Mouse (Mus musculus): ENCODE results near the gene Nt5dc3. TPM values are rescaled to one million over a fixed set of nuclear protein-coding genes. Genes with fewer than 3 reads are reported as not detected.

Gene Nt5dc3
- polyA plus RNA-seq, 2 experiments from 2014 or later, result 1.4 to 2.6 TPM

DNA sequence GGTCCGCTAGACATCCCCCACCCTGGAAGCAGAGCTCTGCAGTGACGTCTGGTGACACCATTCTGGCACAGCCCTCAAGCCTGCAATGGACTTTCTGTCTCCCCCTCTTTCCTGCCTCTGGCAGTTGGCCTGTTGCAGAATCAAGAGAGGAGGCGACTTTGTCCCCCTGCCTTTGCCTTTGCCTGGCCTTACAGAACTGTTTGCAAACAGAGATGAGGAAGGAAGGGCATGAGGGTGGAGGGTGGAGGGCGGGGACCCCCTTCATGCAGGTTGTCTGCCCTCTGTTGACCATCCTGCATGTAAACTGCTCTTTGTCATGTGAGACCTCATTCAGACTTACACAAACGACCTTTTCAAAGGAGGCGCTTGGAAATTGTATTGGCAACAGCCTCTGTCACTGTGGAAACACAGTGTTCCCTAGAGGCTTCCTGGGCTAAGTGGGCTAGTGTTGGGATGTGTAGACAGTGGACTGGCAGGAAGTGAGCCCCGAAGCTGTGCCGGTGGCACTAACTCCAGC is 40.9 kb downstream of the Nt5dc3 start:
- no peak for ATAC-seq

DNA sequence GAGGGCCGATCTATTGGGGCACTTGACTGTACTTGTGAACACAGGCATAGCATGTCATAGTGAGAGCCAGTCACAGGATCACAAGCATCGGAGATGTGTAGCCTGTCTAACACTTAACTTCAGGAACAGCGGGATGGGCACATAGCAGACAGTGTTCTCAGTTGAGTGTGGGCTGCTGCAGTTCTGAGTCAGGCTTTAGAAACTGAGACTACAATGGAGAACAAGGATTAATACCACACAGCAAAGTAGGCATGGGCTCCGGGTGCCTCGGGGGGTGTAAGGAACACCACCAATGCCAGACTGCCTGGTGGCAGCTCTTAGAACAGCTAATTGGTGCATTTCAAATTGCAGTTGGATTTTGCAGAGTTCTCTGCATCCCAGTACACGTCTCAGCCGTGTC is 42.2 kb downstream of the Nt5dc3 start:
- no peak for ATAC-seq

DNA sequence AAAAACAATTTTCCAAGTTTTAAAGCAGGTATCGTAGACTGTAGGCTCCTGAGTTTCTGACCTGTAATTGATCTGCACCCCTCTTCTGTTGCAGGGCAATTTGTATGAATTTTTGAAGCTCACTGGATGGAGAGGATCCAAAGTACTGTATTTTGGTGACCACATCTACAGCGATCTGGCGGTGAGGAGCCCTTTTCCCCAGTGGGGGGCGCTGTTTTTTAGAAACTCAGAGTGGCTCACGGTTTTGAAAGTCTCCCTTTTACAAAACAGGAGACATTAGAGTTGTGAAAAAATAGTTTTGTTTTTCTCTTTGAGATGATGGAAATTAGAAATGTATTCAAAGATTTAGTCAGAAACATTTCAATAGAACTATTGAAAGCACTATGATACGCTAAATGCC is 45.3 kb downstream of the Nt5dc3 start:
- no peak for ATAC-seq

DNA sequence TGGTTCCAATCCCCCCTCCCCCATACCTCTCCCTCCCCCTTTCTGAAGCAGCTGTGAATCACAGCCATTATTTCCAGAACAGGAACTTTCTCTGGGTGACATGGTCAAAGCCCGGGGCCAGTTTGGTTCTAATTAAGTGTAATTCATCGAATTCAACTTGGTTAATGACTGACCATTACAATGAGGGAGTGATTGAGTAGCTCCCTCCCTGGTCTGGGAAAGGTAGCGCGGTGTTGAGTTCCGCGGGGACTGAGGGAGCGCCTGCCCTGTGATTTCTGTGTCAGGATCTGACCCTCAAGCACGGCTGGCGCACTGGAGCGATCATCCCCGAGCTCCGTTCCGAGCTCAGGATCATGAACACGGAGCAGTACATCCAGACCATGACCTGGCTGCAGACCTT is 46.1 kb downstream of the Nt5dc3 start:
- ATAC-seq, result no peak

DNA sequence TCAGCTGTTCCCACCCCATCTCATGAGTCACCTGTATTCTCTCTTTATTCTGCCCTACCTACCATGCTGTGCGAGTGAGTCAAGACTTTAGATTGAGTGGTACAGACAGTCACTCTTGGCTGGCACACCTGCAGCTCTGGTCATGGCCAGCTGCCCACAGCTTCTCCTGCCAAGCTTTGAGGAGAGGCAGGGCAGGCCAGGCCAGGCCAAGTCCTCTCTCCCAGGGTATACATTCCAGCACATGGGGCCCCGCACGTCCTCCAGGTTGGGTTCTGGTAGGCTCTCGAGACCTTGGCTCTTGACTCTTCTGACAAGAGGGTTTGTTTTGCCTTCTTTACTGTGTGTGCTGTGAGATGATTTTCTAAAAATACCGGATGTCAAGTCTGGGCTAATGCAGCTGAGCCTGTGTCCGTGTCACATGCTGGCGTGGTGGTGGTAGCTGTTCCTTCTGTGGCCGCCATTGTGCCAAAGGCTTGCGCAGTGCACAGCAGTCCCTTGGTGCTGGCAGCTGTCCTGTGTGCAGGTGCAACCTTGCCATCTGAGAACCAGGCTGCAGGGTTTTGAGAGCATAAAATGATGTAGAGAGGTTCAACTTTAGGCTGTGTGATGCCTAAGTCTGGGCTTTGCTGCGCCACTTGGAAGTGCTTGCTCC is 47.2 kb downstream of the Nt5dc3 start:
- no peak for ATAC-seq

DNA sequence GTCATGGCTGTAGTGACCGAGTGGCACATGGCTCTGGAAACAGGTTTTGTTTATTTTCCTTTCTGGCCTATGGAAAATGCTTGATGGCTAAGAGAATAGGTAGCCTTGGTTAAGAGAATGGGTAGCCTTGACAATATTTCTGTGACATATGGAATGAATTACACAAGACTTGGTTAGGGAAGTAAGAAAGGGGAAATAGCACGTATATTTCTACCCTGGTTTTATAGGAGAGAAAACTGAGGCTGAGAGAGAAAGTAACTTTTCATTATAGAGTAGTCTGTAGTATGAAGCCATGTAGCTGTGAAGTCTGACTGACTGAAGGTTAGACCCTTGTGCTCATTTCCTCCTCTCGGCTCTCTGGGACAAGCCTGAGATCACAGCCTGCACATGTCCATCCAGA is 48.1 kb downstream of the Nt5dc3 start:
- ATAC-seq, result no peak

DNA sequence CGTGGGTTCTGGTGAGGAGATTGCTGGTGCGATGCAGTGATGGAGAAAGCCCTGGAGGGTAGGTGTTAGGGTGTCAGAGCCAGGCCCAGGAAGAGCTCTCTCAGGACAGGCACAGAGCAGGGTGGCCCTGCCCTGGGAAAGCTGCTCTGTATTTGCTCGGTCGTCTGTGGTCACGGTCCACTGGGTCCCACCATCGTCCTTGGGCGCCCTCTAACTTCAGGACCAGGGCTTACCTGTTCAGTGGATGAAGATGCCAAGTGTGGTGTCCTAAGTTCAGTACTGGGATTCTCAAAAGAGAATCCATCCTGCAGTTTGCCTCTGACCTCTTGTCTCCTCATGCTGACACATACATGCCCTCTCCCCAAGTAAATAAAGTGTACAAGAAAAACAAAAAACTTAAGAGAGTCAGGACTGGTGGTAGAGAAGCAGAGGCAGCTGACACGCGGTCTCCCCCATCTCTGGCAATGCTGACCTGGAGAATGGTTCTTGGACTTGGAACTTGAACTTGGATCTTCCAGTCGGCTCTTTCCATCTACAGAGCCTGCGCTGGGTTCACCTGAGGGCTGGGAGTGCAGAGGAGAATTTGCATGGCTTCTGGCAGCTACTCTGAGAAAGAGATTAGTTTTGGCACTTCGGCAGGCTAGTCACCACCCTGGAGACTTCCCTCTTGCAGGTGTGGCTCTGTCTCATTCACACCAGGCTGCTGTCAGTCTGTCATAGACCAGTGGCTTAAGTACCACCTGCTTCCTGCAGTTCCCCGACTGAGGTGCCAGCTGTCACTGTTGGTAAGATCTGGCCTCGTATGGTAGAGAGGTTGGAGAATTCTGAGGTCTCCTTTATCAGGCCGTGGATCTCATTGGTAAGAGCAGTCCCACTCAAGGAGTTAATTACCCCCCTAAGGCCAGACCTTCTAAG is 49.7 kb downstream of the Nt5dc3 start:
- no peak for ATAC-seq

DNA sequence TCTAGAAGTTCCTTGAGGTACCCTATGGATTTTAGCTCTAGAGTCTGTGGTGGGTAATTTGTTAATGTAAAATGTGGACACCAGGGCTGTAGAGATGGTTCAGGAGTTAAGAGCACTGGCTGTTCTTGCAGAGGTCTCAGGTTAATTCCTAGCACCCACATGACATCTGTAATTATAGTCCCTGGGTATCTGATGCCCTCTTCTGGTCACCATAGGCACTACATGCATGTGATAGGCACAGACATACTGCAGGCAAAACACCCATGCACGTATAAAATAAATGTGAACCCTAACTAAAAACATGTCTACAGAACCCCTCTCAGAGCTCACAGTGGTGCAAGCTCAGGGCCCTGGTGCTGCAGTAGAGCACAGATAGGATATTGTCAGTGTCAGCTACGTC is 50.7 kb downstream of the Nt5dc3 start:
- no peak for ATAC-seq

DNA sequence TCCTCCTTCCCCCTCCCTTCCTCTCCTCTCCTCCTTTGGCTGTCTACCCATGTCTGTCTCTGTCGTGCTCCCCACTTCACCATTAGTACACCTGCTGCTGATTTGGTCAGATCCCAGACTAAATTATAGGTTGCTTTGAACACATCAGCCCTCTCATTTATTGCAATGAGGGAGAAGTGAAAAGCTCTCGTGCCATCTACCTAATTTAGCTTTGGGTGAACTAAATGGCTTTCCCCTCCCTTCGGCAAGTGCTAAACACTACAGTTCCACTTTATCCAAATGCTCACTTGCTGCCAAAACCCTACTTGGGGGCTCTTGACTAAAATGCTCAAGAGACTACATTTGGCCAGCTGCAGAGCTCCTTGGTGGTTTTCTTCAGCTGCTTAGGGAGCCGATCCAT is 58.0 kb downstream of the Nt5dc3 start:
- no peak for ATAC-seq

DNA sequence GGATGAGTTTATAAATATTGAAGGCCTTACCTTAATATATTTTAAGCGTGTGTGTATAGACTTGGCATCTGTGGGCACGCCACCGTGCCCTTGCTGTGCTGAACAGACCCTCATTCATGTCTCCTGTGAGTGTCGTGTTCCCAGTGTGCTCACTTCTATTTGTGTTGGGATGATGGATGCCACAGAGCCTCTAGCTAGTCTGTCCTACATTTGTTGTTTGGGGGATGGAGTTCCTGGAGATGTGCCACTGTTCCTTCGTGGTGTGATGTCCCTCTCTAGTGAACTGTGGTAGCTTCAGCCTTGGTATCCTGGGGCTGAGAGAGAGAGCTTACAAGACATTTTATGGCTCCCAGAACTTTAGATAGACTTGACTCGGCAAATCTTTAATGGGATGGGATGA is 60.0 kb downstream of the Nt5dc3 start:
- no peak for ATAC-seq

DNA sequence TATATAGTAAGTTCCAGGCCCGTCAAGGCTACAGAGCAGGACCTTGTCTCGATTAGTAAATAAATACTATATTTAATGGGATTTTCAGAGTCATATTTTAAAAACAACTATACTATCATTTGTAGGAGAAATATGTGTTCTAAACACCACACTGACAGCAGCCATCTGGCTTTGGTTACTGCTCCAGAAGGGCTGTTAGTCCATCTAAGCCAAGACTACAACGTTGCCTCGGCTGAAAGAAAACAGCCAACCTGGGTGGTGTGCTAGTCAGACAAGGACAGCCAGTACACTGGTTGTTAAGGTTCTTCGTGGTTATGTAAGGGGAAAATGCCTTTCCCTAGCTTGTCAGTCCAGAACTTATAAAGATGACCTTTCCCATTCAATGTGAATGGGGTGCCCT is 63.9 kb downstream of the Nt5dc3 start:
- ATAC-seq, result no peak

DNA sequence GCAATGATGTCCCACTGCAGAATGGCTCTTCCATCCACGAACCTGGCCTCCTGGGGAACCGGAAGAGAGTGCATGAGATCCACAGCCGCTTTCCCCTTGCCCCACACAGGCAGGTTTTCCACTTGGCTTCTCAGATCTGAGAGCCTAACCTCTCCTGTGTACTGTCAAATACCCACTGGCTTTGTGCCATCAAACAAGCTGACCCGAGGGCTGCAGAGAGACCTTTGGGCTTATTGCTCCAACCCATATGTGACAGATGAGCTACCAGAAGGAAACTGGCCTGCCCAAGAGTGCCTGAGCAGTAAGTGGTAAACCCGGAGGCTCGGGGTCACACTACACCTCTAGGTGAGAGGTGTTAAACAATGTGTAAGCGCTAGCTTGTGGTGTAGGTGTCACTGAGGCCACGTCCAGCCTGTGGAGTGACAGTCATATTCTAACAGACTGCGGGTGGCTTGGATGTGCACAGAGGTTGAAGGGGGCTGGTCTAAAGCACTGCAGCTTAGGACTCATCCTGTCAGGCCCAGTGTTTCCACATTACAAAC is 68.2 kb downstream of the Nt5dc3 start:
- no peak for ATAC-seq

DNA sequence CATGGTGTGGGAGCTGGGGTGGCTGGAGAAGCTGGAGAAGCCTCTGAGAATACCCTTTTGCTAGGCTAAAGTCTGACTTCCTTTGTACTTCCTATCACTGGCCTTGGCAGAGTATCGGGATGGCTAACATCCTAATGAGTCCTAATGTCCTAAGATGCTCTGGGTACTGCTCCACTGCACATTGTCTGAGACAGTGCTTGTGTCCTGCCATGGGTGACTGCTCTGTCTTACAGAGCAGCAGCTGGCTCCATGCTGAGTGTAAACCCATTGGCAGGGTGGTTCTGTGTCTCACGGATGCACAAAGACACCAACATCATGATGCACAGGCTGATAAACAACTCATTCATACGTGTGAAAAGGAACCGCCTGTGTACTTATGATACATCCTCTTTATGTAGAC is 70.3 kb downstream of the Nt5dc3 start:
- no peak for ATAC-seq

DNA sequence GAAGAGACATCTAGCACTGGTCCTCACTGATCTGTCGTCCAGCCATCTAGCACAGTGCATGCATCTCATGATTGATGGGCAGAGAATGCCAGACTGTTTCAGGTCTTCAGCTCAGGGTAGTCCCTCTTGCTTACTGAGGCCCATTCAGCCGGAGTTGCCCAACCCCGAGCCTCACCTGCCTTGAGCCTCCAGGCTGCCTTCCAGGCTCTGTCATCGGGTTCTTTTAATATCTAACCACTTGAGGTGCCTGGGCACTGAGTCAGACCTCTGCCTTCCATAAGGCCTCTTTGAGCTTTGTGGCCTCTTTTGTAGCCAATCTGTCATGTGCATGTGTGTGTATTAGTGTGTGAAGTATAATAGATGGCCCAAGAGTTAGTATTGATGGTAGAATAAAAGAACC is 70.7 kb downstream of the Nt5dc3 start:
- no peak for ATAC-seq

DNA sequence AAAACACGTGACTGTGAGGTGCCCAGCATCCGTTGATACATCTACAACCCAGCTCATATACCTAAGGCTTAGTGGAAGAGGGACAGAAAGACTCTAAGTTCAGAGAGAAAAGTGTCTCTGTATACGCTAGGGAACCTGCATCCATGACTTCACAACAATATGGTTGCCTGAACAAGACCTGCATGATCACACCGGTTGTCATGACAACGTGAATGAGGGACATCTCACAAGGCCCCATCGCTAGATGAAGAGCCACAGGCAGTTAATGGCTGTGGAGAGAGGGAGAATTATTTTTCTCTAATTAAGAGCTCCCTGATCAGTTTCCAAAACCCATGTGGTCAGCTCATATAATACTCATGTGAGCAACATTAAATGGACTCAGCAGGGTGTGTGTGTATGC is 73.4 kb downstream of the Nt5dc3 start:
- no peak for ATAC-seq

DNA sequence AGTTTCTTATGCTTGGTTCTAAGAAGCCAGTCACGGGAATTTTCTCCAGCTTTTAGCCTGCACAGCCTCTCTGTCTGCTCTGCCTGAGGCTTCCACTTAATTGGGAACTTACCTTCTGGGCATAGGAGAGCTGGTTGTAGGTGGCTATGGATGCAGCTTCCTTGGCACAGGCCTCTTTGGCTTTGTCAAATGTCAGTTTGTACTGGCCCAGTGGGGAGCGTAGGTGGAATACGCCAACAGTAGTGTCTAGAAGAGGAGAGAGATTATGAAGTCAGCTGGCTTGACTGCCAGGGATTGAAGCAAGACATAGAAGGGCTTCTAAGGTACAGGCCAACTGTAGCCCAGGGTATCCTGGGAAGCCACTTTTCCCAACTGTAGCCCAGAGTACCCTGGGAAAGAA is 74.6 kb downstream of the Nt5dc3 start:
- ATAC-seq, result no peak

DNA sequence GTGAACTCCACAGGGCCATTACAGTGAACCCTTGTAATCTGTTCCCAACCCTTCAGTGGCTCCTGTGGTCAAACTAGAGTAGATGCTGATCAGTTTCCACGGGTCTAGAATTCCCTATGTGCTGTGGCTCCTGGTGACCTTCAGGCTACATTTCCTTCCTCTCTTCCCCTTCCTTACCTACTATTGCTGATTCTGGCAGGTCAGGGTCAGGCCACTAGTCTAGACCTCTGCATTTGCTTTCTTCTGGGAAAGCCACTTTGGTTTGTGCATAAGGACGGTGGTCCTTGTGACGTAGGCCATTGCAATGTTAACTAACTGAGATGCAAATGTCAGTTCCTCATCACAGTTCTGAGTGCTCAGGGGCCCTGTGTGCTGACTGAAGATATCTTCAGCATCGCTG is 81.6 kb downstream of the Nt5dc3 start:
- ATAC-seq, result no peak

DNA sequence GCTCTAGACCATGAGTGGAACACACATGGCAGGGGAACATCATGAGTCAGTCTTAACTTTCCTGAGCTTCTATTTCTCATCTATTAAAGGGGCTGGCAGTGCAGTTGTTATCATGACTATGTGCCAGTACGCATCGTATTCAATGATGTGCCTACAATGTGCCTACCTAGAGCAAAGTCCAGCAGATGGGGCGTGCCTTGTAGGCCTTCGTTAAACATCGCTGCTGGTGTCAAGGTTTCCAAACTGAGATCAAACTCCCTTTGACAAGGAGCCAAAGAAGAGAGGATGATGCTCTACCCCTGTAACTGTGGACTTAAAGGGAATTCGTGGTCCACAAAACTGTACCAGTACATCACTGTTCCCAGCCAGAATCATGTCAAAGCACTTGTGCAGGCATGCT is 83.7 kb downstream of the Nt5dc3 start:
- ATAC-seq, result no peak

DNA sequence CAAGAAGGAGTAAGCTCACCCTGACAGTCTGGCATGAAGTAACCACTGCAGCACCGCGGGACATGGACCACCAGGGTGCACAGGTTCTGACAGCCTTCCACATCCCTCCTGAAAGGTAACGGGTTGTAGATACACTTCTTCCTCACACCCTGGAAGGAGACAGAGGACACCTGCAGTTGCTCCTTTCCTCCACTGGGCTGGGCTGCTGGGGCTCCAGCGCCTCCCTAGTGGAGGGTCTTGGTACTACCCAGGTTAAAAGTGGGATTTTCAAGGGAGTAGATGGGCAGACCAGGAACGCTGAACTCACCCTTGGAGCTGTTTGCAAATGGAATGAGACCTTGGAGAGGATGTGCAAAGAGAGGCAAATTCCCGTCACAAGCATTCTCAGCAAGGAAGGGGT is 84.6 kb downstream of the Nt5dc3 start:
- ATAC-seq, result no peak

DNA sequence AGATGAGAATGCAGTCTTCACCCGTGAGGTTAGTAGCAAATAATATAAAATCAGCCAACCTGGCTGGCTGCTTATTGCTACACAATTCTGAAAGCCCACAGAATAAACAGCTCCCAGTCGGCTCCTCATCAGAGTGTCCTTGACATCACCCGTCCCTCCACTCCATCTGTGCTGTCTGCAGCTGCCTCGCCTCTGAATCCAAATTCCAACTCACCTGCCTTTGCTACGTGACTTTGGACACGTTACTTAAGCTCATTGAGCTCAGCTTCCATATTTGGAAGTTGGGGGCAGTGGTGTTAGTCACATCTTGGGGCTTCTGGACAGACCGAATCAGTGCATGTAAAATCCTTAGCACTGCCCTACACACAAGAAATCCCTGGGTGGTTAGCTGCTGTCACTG is 93.3 kb downstream of the Nt5dc3 start:
- no peak for ATAC-seq

DNA sequence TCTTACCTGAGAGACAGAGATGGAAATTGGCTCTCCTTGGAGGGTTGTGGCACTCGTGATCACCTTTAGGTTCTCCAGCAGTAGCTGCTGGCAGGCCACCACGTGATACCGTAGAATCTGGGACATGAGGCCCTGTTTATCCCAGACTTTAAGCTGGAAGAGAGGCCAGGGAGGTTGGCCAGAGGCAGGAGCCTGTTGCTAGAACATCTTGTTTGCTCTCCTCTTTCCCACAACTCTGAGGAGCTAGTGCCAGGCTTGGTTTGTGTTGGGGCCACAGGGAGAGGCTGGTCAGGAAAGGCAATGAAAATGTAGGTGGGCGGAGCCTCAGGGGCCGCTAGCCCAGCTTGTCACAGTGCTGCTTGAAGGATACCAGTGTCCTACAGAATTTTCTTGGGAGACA is 93.8 kb downstream of the Nt5dc3 start:
- ATAC-seq, result no peak

DNA sequence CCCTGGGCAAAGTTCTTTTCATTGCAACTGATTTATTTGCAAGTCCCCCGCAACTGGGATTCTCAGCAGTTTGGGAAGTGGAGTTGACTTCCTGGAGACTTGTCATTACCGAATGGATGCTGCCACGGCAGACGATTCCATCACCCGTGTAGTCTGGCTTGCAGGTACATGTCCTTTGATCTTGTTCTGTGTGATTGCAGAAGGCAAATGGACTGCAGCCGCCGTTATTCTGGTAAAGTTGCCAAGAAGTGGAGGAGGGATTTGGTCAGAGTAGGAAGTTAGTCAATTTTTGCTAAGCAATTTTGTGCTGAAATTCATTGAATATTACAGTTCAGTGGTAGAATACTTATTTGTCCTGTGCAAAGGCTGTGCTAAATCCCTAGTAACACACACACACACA is 99.9 kb downstream of the Nt5dc3 start:
- no peak for ATAC-seq

DNA sequence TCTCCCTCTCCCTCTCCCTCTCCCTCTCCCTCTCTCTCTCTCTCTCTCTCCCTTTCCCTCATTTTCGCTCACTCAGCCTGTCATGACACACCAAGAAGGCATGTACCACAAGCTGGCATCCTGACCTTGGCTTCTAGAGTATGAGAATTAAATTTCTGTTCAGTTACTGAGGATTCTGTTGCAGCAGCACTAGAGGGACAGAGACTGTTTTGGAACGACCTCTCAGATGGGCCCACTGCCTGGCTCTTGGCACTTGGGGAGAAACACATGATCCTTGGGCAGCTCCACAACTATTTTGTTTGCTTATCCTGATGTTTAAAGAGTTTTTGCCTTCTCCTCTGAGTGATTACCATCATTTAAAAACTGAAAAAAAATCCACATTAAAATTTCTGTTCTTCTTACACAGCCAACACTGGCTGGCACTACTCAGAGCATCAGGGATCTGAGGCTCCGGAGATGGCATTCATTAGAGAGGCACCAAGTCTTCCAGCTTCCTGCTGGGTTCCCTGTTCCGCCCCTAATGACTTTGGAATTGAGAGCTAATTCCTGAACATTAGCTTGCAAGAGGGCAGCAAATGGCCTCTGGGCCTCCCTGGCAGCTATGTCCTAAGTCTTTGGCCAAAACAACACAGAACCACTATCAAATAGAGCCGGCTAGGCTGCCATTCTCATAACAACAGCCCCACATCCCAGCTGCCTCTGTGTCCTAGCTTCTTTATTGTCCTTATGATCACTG is 101.4 kb downstream of the Nt5dc3 start:
- no peak for ATAC-seq
